Mouse (Mus musculus): ENCODE measurements at regions not wholly inside any gene's neighbourhood (a gene's known extent, or its start where the extent isn't known, plus 50 kb on each side); places are given as distances from the start of the nearest gene placed in this dataset.

DNA sequence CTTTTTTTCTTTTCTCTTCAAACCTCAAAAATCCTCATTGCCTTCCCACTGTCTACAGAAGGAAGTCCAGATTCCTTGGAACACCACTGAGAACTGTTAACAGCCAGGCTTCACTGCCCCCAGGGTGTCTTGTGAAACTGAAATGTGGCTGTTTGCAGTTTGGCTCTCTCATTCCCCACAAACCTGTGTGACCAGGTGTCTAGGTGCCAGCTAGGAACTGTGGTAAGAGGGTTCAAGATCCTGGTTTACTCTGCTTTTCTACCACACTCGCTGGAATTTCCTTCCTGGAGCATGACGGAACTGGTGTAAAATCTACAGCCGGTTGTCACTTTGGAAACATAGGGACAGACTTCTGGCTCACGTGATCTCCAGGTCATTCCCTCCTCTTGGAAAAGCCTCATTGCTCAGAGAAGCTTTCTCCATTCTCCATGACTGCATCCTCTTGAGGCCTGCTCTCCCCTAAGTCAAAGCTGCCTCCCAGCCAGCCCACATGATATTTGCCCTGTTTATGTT is 660.2 kb downstream of the Zfp706 start:
- DNase-seq (ENCODE audit: low spot score), result no peak

DNA sequence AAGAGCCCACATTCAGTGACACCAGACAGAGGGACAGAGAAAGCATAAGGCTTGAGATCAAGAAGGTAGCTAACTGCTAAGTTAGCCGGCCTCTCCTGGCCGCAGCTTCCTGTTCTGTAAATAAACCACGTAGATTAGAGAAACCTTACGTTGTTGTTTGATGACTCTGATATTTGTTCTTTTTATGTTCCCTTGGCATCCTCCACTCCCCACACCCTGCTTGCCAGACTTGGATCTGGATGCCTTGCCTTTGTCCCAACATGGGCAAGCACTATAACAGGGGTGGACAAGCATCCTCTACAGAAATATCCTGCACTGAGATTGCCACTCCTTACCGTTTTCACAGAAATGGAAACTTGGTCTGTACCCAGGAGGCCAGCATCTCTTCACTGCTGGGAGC is 661.4 kb downstream of the Zfp706 start:
- no peak for DNase-seq (ENCODE audit: low spot score)

DNA sequence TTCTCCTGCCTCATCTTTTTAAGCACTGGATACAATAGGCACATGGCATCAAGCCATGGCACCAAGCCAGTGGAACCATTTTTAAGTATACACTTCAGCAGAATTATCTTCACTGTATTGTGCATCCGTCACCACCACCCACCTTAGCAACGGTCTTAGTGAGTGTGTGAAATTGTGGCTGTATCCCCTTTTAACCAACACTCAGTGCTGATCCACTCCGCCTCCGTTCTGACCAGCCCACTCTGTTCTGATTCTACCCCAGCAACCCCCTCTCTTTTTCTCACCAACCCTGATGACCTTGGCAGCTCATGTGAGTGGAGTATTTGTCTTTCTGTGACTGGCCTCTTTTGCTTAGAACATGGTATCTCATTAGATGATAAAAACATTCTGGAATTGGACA is 662.2 kb downstream of the Zfp706 start:
- DNase-seq (ENCODE audit: low spot score), result no peak

DNA sequence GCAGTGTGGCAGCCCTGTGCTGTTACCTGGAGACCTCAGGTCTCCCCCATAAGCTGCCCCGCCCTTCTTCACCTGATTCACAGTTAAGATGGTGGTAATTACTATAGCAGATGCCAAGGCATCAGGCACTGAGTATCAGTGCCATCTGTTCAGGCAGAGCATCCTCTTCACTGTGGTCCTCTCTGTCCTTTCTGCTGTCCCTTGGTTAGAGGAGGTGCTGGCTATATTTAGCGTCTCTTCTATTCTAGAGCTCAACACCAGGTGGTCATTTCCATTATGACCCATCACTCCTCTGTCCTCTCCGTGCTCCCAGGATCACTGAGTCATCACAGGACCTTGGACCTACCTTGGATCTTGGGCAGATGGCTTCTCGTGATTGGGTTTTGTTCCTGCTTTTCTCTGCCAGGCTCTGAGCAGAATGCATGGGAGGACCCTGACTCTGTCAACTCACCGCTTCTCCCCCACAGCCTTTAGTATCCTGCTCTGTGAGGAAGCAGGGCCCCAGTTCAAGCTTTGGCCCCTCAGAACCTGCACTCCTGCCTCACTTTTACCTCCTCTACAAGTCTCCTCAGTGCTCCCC is 667.5 kb downstream of the Zfp706 start:
- DNase-seq (ENCODE audit: low spot score), result no peak

DNA sequence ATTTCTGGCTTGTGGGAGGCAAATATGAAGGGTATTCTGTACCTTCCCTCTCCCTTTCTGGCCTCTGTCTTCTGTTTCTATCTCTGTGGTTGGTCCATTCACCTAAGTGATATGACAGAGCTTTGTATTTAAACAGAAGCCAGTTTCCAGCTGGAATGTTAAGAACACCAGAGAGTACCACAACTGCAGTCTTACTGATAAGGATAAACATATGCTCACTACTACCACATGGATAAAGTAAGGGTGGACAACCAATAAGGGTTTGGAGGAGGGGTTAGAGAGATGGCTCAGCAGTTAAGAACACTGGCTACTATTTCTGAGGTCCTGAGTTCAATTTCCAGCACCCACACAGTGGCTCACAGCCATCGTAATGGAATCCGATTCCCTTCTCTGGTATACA is 668.8 kb downstream of the Zfp706 start:
- DNase-seq (ENCODE audit: low spot score), result no peak

DNA sequence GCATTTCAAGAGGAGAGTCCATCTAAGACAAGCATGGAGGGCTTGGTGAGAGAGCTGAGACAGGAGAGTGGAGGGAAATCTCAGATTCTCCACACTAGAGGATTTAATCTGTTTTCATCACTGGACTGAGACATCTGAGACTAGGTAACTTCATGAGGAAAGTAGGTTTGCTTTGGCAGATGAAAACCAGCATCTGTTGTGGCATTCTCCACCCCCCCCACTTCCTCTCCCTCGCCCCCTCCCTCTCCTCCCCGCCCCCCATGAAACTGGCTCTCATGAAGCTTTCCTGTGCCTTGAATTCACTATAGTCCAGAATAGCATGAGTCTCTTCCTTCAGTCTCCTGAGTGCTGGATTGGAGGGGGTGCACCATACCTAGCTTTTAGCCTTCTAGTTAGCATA is 670.7 kb downstream of the Zfp706 start:
- DNase-seq (ENCODE audit: low spot score), result no peak

DNA sequence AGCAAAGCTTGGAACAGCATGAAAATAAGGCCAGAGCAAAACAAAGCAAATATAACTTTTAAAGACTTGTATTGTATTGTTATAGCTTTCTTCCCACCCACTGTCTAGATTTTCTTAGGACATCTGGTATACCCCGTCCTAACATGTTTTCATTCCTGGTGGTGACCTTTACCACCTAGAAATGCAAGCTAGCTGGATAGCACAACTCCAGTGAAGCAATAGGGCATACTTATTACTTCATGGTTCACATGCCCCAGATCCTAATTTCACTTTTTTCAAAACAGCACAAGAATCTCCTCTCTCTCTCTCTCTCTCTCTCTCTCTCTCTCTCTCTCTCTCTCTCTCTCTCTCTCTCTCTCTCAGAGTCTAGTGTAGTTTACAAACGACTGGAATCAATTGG is 672.5 kb downstream of the Zfp706 start:
- no peak for DNase-seq (ENCODE audit: low spot score)

DNA sequence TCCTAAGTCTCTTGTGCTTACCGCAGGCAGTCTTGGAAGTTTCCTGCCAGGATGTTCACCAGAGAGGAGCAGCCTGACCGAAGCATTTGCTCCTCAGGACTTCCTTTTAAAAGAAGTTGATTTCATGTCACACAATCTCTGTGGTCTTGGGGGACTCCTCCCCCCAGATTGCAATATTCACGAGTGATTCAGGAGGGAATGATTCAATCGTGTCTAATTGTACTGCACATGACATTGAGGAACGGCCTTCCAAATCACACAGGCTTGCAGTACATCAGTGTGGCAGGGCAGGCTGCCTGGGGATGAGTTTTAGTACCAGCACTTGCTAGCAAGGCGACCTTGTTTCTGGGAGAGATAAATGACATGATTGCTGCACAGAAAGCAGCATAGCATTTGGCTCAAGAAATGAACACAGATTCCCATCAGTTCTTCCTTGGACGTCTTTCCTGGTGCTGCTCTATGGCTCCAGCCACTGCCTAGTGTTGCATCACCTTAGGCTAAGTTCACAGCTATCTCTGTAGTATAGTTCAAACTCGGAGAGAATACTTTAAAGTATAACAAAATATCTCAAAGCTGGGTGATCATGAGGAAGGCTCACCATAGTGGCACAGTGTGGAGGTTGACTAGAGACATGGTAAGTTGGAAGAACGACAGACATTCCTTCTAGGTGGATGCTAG is 673.0 kb downstream of the Zfp706 start:
- no peak for DNase-seq (ENCODE audit: low spot score)

DNA sequence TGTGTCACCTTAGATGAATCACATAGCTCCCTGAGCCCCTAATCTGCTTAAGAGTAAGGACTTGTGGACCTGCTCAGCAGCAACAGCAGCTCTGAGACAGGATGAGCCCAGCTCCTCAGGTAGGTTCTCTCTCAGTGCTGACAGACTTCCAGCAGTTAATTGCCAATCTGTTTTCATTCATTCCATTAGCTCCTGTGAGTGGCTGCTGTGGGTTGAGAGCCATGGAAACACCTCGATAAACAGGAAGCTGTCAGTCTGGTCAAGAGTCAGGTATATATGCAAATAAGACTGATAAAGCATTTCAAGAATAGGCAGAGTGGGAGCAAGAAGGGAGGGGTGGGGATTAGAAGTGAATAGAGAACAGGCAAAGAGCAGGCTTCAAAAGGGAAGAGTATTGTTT is 673.7 kb downstream of the Zfp706 start:
- DNase-seq (ENCODE audit: low spot score), result no peak

DNA sequence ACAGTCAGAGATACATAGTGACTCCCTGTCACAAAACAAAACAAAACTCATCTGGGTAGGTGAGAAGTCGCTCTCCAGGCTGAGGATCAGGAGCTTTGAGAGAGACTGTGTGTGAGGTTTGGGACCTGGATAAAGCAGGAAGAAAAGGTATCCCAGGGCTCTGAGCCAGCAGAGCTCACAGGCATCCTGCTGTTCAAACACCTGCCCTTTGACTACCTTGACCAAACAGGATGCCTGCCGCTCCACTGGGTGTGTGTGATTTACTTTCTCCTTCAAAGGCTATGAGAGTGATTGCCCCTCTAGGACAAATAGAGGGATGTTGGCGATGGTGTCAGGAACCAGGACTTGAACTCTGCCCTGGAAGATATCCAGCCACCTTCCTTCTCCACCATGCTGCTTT is 674.3 kb downstream of the Zfp706 start:
- no peak for DNase-seq (ENCODE audit: low spot score)
